Mouse (Mus musculus) kidney, adult 2 months (tissue): ENCODE results near the gene Aloxe3. TPM values are rescaled to one million over a fixed set of nuclear protein-coding genes. Genes with fewer than 3 reads are reported as not detected.

Experiments used
- DNase-seq: peaks from one replicate; pipeline ENCODE4 v3.0.0; 2021
- H3K27ac ChIP-seq: fragments of 200-500 bp; 2 replicates; pipeline ENCODE4 v1.5.1; 2012; ENCODE audit warnings: low read depth, low read length, control low read depth, inconsistent platforms; ENCODE audit not compliant: insufficient read depth
- H3K27me3 ChIP-seq: fragments of 200-500 bp; replicated peaks from 2 replicates; pipeline ENCODE4 v1.6.1; 2012; ENCODE audit warnings: mild to moderate bottlenecking, moderate library complexity, low read length, inconsistent platforms; ENCODE audit not compliant: control insufficient read depth, insufficient read depth
- H3K36me3 ChIP-seq: fragments of 200-500 bp; 2 replicates; pipeline ENCODE4 v1.6.1; 2012; ENCODE audit warnings: mild to moderate bottlenecking, moderate library complexity, low read length, inconsistent platforms; ENCODE audit not compliant: control insufficient read depth, insufficient read depth
- H3K4me1 ChIP-seq: fragments of 200-500 bp; 2 replicates; pipeline ENCODE4 v1.6.1; 2011; ENCODE audit warnings: low read length; ENCODE audit not compliant: control insufficient read depth, insufficient read depth
- H3K4me3 ChIP-seq: fragments of 200-500 bp; 2 replicates; pipeline ENCODE4 v1.5.1; 2011; ENCODE audit warnings: mild to moderate bottlenecking, low read depth, low read length, control low read depth; ENCODE audit not compliant: insufficient read depth
- CTCF ChIP-seq: fragments of 200-500 bp; conservative IDR thresholded peaks from 2 replicates; pipeline ENCODE4 v1.5.1; 2011; ENCODE audit warnings: low read depth, mild to moderate bottlenecking, control low read depth, low read length, moderate library complexity, mixed read lengths; ENCODE audit not compliant: insufficient read depth, insufficient read length
- POLR2A ChIP-seq: fragments of 200-500 bp; IDR thresholded peaks from one replicate; pipeline ENCODE4 v1.6.1; 2011; ENCODE audit warnings: low read depth, low read length, control low read depth
- WGBS: fragments of 180-500 bp; shearing (Covaris S2); methylation state at CpG from one replicate; pipeline ENCODE4 v1.1.7; 2018; 5-methylcytosine and 5-hydroxymethylcytosine counted together
- polyA plus RNA-seq: library from polyadenylated mRNA; depleted of rRNA; stranded (reverse); fragments of >200 nt; gene quantifications from 2 replicates; pipeline ENCODE4 v1.2.3, GENCODE M21; 2012

Aloxe3 gene
- polyA plus RNA-seq, 1 experiment, result 0.39 TPM

- 59% methylated on average over 5 of the region's 5 CpGs for WGBS
- no peak overlapping the region for H3K27ac ChIP-seq
- no peaks in the 10 kb centered on the region for H3K27me3 ChIP-seq
- H3K4me3 ChIP-seq, result no peak overlapping the region
- H3K4me1 ChIP-seq, result 0 out of 2 replicates have a peak, but pooled peaks cover 8% of the 10 kb centered on the region
- no peaks in the 10 kb centered on the region for H3K36me3 ChIP-seq
- no peak for DNase-seq
- TF ChIP-seq POLR2A, result no peak
- no peak for TF ChIP-seq CTCF
Measured at GRCm38 (mm10) chr11:69116843-69117242, 8.9 kb upstream of the Aloxe3 start.

GRCm38 (mm10) chr11:69117737-69118695 is 7.7 kb upstream of the Aloxe3 start:
- TF ChIP-seq POLR2A, result no peak
- no peak for TF ChIP-seq CTCF
- Histone ChIP-seq H3K27me3 (no peaks in the 10 kb centered on the region), H3K27ac (peak overlapping the region; percentile 11), H3K4me3 (peak overlapping the region; percentile 69), H3K4me1 (0 out of 2 replicates have a peak, but pooled peaks cover 8% of the 10 kb centered on the region), H3K36me3 (no peaks in the 10 kb centered on the region)
- DNase-seq, result peak; percentile 65
- under 1% methylated on average over 45 of the region's 45 CpGs for whole genome bisulfite sequencing

- TF ChIP-seq POLR2A (no peak), CTCF (0 out of 2 replicates have a peak, but pooled peaks have one; percentile 3)
- Histone ChIP-seq H3K27me3 (no peaks in the 10 kb centered on the region), H3K36me3 (no peaks in the 10 kb centered on the region), H3K27ac (no peak overlapping the region), H3K4me1 (peaks cover 8% of the 10 kb centered on the region; the same call in 1 of the 2 replicates), H3K4me3 (no peak overlapping the region)
- peak; percentile 95 for DNase-seq
- 9% methylated on average over 15 of the region's 15 CpGs for WGBS
Measured at GRCm38 (mm10) chr11:69118765-69119164, 6.9 kb upstream of the Aloxe3 start.

- no peak overlapping the region for H3K27ac ChIP-seq
- no peak overlapping the region for H3K4me3 ChIP-seq
- no peaks in the 10 kb centered on the region for H3K36me3 ChIP-seq
- DNase-seq, result no peak
- TF ChIP-seq POLR2A (no peak), CTCF (no peak)
- WGBS, result 85% methylated on average over 14 of the region's 14 CpGs
- peaks cover 8% of the 10 kb centered on the region; the same call in 1 of the 2 replicates for H3K4me1 ChIP-seq
- no peaks in the 10 kb centered on the region for H3K27me3 ChIP-seq
Measured at GRCm38 (mm10) chr11:69119446-69120155, 6.1 kb upstream of the Aloxe3 start.

GRCm38 (mm10) chr11:69120221-69121000 is 5.3 kb upstream of the Aloxe3 start, which contains the start of gene Hes7:
Gene Hes7, plus strand, starts transcription at chr11:69120404.
- TF ChIP-seq CTCF (no peak), POLR2A (no peak)
- H3K4me3 ChIP-seq, result peak within 1 kb of the TSS; percentile 62
- no peaks in the 10 kb centered on the region for H3K27me3 ChIP-seq
- no peaks in the 10 kb centered on the region for H3K36me3 ChIP-seq
- no peak for DNase-seq
- H3K27ac ChIP-seq, result no peak within 1 kb of the TSS
- peaks cover 8% of the 10 kb centered on the region; the same call in 1 of the 2 replicates for H3K4me1 ChIP-seq
- WGBS, result 33% methylated on average over 27 of the region's 27 CpGs

- peaks cover 8% of the 10 kb centered on the region; the same call in 1 of the 2 replicates for H3K4me1 ChIP-seq
- WGBS, result 11% methylated on average over 33 of the region's 33 CpGs
- H3K36me3 ChIP-seq, result no peaks in the 10 kb centered on the region
- no peaks in the 10 kb centered on the region for H3K27me3 ChIP-seq
- no peak overlapping the region for H3K27ac ChIP-seq
- peak overlapping the region; percentile 62 for H3K4me3 ChIP-seq
- DNase-seq, result peak; percentile 40
- TF ChIP-seq POLR2A (no peak), CTCF (no peak)
Measured at GRCm38 (mm10) chr11:69121001-69121740, 4.5 kb upstream of the Aloxe3 start.
